Mouse (Mus musculus): ENCODE measurements at regions not wholly inside any gene's neighbourhood (a gene's known extent, or its start where the extent isn't known, plus 50 kb on each side); places are given as distances from the start of the nearest gene placed in this dataset.

- TF ChIP-seq CTCF (IDR thresholded peaks at IDR 0.05; ENCODE audit: borderline replicate concordance, control insufficient read depth, extremely low read depth, insufficient read depth, low read length, poor library complexity), result no peak
- TF ChIP-seq POLR2A (IDR thresholded peaks at IDR 0.05; ENCODE audit: control insufficient read depth, extremely low read depth, insufficient read depth, low read length, poor library complexity), result no peak
Observed at GRCm38 (mm10) chr1:144355560-144356310, 106.7 kb upstream of the Rgs1 start.

Measured in thymus, adult 2 months (tissue).